Mouse (Mus musculus) CH12.LX (cell line): Measurements from ENCODE around the gene Prune2. TPM values are rescaled to one million over a fixed set of nuclear protein-coding genes. Genes with fewer than 3 reads are reported as not detected.

Experiments used
- DNase-seq: peaks from one replicate; pipeline ENCODE4 v3.0.0-alpha.2; 2013; ENCODE audit errors: extremely low read depth
- H3K27ac ChIP-seq: 2 replicates; pipeline ENCODE4 v1.5.1; 2012; ENCODE audit warnings: low read depth, mild to moderate bottlenecking, control low read depth, moderate library complexity; ENCODE audit not compliant: insufficient read depth
- H3K27me3 ChIP-seq: replicated peaks from 2 replicates; pipeline ENCODE3; 2012; ENCODE audit warnings: inconsistent platforms
- H3K36me3 ChIP-seq, 2 experiments: replicated peaks in 1 of 2; 2 replicates each; pipeline versions ENCODE3 to v1.6.1; 2012; ENCODE audit warnings: inconsistent platforms in 1 of 2, low read length in 1 of 2, mild to moderate bottlenecking in 1 of 2, mixed read lengths in 1 of 2, moderate library complexity in 1 of 2; ENCODE audit not compliant: control insufficient read depth in 1 of 2, insufficient read depth in 1 of 2
- H3K4me1 ChIP-seq, 2 experiments: 2 replicates each; pipeline ENCODE4 v1.6.1; 2012; ENCODE audit warnings: inconsistent platforms in 1 of 2, moderate library complexity in 1 of 2; ENCODE audit not compliant: insufficient read depth in 2 of 2, control insufficient read depth in 1 of 2
- H3K4me2 ChIP-seq: 2 replicates; pipeline ENCODE4 v1.6.1; 2012; ENCODE audit warnings: low read depth, mild to moderate bottlenecking, control low read depth; ENCODE audit not compliant: poor library complexity, insufficient read depth, severe bottlenecking
- H3K4me3 ChIP-seq, 3 experiments: fragments of 150-350 bp in 1 of 3; sonication (generic) in 1 of 3; replicated peaks in 1 of 3; 2 replicates each; pipeline versions ENCODE3 to v1.5.1; 2011 to 2012; ENCODE audit warnings: low read depth in 2 of 3, low read length in 2 of 3, mild to moderate bottlenecking in 2 of 3, moderate library complexity in 2 of 3, control low read depth in 1 of 3, improper control_type of control experiment in 1 of 3, inconsistent platforms in 1 of 3, mixed read lengths in 1 of 3; ENCODE audit not compliant: poor library complexity in 1 of 3
- H3K79me2 ChIP-seq: replicated peaks from 2 replicates; pipeline ENCODE4 v1.6.1; 2012; ENCODE audit warnings: mild to moderate bottlenecking, moderate library complexity; ENCODE audit not compliant: control insufficient read depth, poor library complexity, insufficient read depth, severe bottlenecking; ENCODE audit errors: extremely low read depth
- H3K9ac ChIP-seq: 2 replicates; pipeline ENCODE4 v1.6.1; 2012; ENCODE audit warnings: low read depth, mild to moderate bottlenecking, control low read depth, moderate library complexity; ENCODE audit not compliant: insufficient read depth
- H3K9me3 ChIP-seq: replicated peaks from 2 replicates; pipeline ENCODE3; 2012; ENCODE audit warnings: low read length, inconsistent platforms, mixed read lengths
- BHLHE40 ChIP-seq: IDR thresholded peaks from 2 replicates; pipeline ENCODE4 v1.6.1; 2011; ENCODE audit warnings: mild to moderate bottlenecking, low read depth, low read length, improper control_type of control experiment
- CHD1 ChIP-seq: IDR thresholded peaks from 2 replicates; pipeline ENCODE4 v1.6.1; 2012; ENCODE audit warnings: low read depth, low read length, improper control_type of control experiment, inconsistent platforms
- CTCF ChIP-seq, 2 experiments: IDR thresholded peaks in 1 of 2; conservative IDR thresholded peaks in 1 of 2; 2 replicates each; pipeline ENCODE4 v1.5.1; 2011 to 2012; ENCODE audit warnings: low read depth in 2 of 2, low read length in 2 of 2, improper control_type of control experiment in 1 of 2, inconsistent platforms in 1 of 2, mild to moderate bottlenecking in 1 of 2, moderate library complexity in 1 of 2
- E2F4 ChIP-seq: IDR thresholded peaks from 2 replicates; pipeline ENCODE4 v1.6.1; 2011; ENCODE audit warnings: low read depth, low read length, improper control_type of control experiment; ENCODE audit not compliant: insufficient replicate concordance
- EP300 ChIP-seq: IDR thresholded peaks from 2 replicates; pipeline ENCODE4 v1.6.1; 2011; ENCODE audit warnings: low read length, improper control_type of control experiment
- GABPA ChIP-seq: IDR thresholded peaks from 2 replicates; pipeline ENCODE4 v1.6.1; 2012; ENCODE audit warnings: low read depth, low read length, improper control_type of control experiment, inconsistent platforms; ENCODE audit not compliant: insufficient replicate concordance
- HCFC1 ChIP-seq: IDR thresholded peaks from 2 replicates; pipeline ENCODE4 v1.6.1; 2012; ENCODE audit warnings: low read depth, mild to moderate bottlenecking, inconsistent platforms, low read length, improper control_type of control experiment
- JUN ChIP-seq: IDR thresholded peaks from 2 replicates; pipeline ENCODE4 v1.6.1; 2011; ENCODE audit warnings: low read depth, mild to moderate bottlenecking, low read length, improper control_type of control experiment, moderate library complexity; ENCODE audit not compliant: insufficient read depth
- JUND ChIP-seq: conservative IDR thresholded peaks from 2 replicates; pipeline ENCODE4 v1.6.1; 2011; ENCODE audit warnings: low read depth, low read length, improper control_type of control experiment
- KAT2A ChIP-seq: IDR thresholded peaks from 2 replicates; pipeline ENCODE4 v1.6.1; 2012; ENCODE audit warnings: low read length, improper control_type of control experiment, inconsistent platforms; ENCODE audit not compliant: insufficient replicate concordance
- MAX ChIP-seq: IDR thresholded peaks from 2 replicates; pipeline ENCODE4 v1.6.1; 2011; ENCODE audit warnings: low read length, improper control_type of control experiment
- MAZ ChIP-seq: IDR thresholded peaks from 2 replicates; pipeline ENCODE4 v1.6.1; 2012; ENCODE audit warnings: low read depth, mild to moderate bottlenecking, inconsistent platforms, low read length, improper control_type of control experiment, moderate library complexity
- MEF2A ChIP-seq: IDR thresholded peaks from 2 replicates; pipeline ENCODE4 v1.6.1; 2014; ENCODE audit warnings: low read depth, mild to moderate bottlenecking, inconsistent platforms, low read length, improper control_type of control experiment, borderline replicate concordance
- MXI1 ChIP-seq: IDR thresholded peaks from 2 replicates; pipeline ENCODE4 v1.6.1; 2011; ENCODE audit warnings: mild to moderate bottlenecking, low read depth, low read length, improper control_type of control experiment
- NRF1 ChIP-seq: IDR thresholded peaks from 2 replicates; pipeline ENCODE4 v1.6.1; 2014; ENCODE audit warnings: low read depth, mild to moderate bottlenecking, inconsistent platforms, low read length, improper control_type of control experiment, moderate library complexity
- PAX5 ChIP-seq: IDR thresholded peaks from 2 replicates; pipeline ENCODE4 v1.6.1; 2012; ENCODE audit warnings: low read length, inconsistent platforms, mixed read lengths
- POLR2A ChIP-seq: IDR thresholded peaks from 2 replicates; pipeline ENCODE4 v1.6.1; 2011; ENCODE audit warnings: low read depth, mild to moderate bottlenecking, improper control_type of control experiment, low read length
- POLR2AphosphoS2 ChIP-seq: IDR thresholded peaks from 2 replicates; pipeline ENCODE4 v1.6.1; 2011; ENCODE audit warnings: low read depth, low read length, improper control_type of control experiment
- SIN3A ChIP-seq: IDR thresholded peaks from 2 replicates; pipeline ENCODE4 v1.6.1; 2012; ENCODE audit warnings: low read length, improper control_type of control experiment, inconsistent platforms
- TBP ChIP-seq: conservative IDR thresholded peaks from 2 replicates; pipeline ENCODE4 v1.6.1; 2011; ENCODE audit warnings: low read depth, low read length, improper control_type of control experiment
- TCF12 ChIP-seq: IDR thresholded peaks from 2 replicates; pipeline ENCODE4 v1.6.1; 2014; ENCODE audit warnings: low read depth, mild to moderate bottlenecking, inconsistent platforms, low read length, improper control_type of control experiment
- UBTF ChIP-seq: IDR thresholded peaks from 2 replicates; pipeline ENCODE4 v1.6.1; 2012; ENCODE audit warnings: low read depth, mild to moderate bottlenecking, inconsistent platforms, low read length, improper control_type of control experiment, moderate library complexity
- USF1 ChIP-seq: IDR thresholded peaks from 2 replicates; pipeline ENCODE4 v1.6.1; 2014; ENCODE audit warnings: low read depth, mild to moderate bottlenecking, inconsistent platforms, low read length, improper control_type of control experiment
- USF2 ChIP-seq: conservative IDR thresholded peaks from 2 replicates; pipeline ENCODE4 v1.6.1; 2011; ENCODE audit warnings: low read depth, low read length, improper control_type of control experiment
- ZNF384 ChIP-seq: IDR thresholded peaks from 2 replicates; pipeline ENCODE4 v1.6.1; 2012; ENCODE audit warnings: low read depth, low read length, improper control_type of control experiment, inconsistent platforms
- dilution Hi-C: fragments of 300-500 bp; cut with MboI; formaldehyde crosslinking; loops from 2 replicates; pipeline ENCODE4 v1.14.3; 2020; ENCODE audit warnings: low sequenced_read_pairs; ENCODE audit not compliant: extremely low pct_unique_long_range_greater_than_20kb, extremely low pct_ligation_motif_present
- in situ Hi-C: fragments of 300-500 bp; cut with MboI; formaldehyde crosslinking; loops from 3 replicates; pipeline ENCODE4 v1.14.3; 2019; ENCODE audit warnings: low sequenced_read_pairs, low pct_ligation_motif_present, low pct_unique_long_range_greater_than_20kb, mixed read lengths
- polyA plus RNA-seq: library from polyadenylated mRNA; unstranded; fragments of >175 nt; gene quantifications from 2 replicates; pipeline ENCODE4 v1.2.1, GENCODE M21; 2012; ENCODE audit warnings: low read depth; ENCODE audit not compliant: insufficient read length
- total RNA-seq, 2 experiments: library from RNA; depleted of rRNA; stranded (reverse); fragments of 300-350 nt in 1 of 2; fragments of >200 nt in 1 of 2; gene quantifications; 2 replicates each; pipeline ENCODE4 v1.2.3; 2012 to 2014

The Prune2 gene
- total RNA-seq (2012; rRNA removed), result 0.46 and 1.7 TPM in 2 replicates
- total RNA-seq (2014; rRNA removed), result 0.01 and 0.04 TPM in 2 replicates
- polyA plus RNA-seq, result 0.19 and 0.21 TPM in 2 replicates

DNA sequence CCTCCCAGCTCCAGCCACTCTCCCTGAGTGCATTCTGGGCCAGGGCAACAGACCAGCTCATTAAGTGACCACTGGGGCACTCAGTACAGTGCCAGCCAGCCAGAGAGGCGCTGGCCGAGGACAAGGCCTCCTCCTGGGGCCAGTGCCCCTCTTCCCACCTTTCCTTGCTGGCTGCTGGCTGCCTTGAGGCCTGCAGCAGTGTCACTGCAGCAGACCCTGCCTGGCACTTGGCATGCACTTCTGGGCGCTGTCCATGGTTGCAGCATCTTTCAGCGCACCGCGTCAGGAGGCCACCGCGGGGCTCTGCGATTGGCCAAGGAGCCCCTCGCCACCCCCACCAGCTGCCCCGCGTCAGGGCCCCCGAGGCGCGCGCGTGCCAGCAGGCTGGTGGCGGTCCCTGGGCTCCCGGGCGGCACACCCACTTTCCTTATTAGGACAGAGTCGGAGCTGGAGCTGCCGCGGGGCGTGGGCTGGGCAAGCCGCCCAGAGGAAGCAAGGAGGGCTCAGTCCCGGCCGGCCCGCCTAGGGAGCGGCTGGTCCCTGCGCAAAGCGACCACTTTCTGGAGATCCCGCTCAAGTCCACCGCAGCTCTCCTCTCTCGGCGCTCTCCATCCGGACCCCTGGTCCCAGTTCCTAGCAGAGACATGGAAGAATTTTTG lies at the start of gene Prune2:
Gene Prune2 (plus strand): TSS at position 506 of the 659 bp plus-strand sequence.
- Histone ChIP-seq H3K9ac (no peak within 1 kb of the TSS), H3K79me2 (no peaks in the 10 kb centered on the region), H3K36me3 (no peaks in the 10 kb centered on the region), H3K4me3 (no peak within 1 kb of the TSS), H3K4me2 (no peak within 1 kb of the TSS), H3K27me3 (no peaks in the 10 kb centered on the region), H3K4me1 (peaks cover 4 to 8% of the 10 kb centered on the region in 2 experiments; a peak in 3 of 4 replicates), H3K27ac (no peak within 1 kb of the TSS), H3K9me3 (no peaks in the 10 kb centered on the region)
- DNase-seq, result no peak
- in situ Hi-C loops (no loop called here), dilution Hi-C loops (no loop called here)
- TF ChIP-seq USF2 (no peak), GABPA (no peak), MXI1 (no peak), MAZ (no peak), MEF2A (no peak), TCF12 (no peak), BHLHE40 (no peak), POLR2A (no peak), CTCF (conservative IDR thresholded peaks at IDR 0.05 in 1 of 2, IDR thresholded peaks at IDR 0.05 in 1 of 2; ENCODE audit: low read depth in 2 of 2, low read length in 2 of 2) (no peak), POLR2AphosphoS2 (no peak), EP300 (no peak)

DNA sequence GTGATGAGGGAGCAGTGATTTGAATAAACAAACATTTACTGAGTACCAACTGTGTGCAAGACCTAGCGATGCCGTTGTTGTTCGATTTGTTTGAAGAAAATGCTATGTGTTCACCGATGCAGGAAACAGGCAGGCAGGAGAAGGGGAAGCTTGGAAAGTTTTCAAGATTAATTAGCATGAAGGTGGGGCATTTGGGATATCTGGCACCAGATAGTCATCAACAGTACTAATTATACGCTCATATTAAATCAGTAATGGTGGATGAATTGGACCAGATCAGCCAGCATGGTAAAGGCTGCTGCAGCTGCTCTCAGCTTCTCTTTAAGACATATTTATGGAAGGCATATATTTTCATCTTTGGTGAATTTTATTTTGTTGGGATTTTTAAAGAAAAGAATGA lies 44.4 kb upstream of the Prune2 start:
- dilution Hi-C loops, result no loop called here
- no peak overlapping the region for H3K4me3 ChIP-seq
- no peak for DNase-seq
- no peaks in the 10 kb centered on the region for H3K79me2 ChIP-seq
- H3K4me2 ChIP-seq, result no peak overlapping the region
- H3K9me3 ChIP-seq, result no peaks in the 10 kb centered on the region
- no peaks in the 10 kb centered on the region for H3K27me3 ChIP-seq
- H3K4me1 ChIP-seq, result no peaks in the 10 kb centered on the region
- H3K36me3 ChIP-seq, result no peaks in the 10 kb centered on the region
- H3K27ac ChIP-seq, result no peak overlapping the region
- H3K9ac ChIP-seq, result no peak overlapping the region
- in situ Hi-C loops, result no loop called here
- TF ChIP-seq E2F4 (no peak), NRF1 (no peak), ZNF384 (no peak), CTCF (conservative IDR thresholded peaks at IDR 0.05 in 1 of 2, IDR thresholded peaks at IDR 0.05 in 1 of 2; ENCODE audit: low read depth in 2 of 2, low read length in 2 of 2) (no peak), KAT2A (no peak), SIN3A (no peak), JUN (no peak), JUND (no peak), POLR2AphosphoS2 (no peak), EP300 (no peak), HCFC1 (no peak), TCF12 (no peak), TBP (no peak), USF2 (no peak), PAX5 (no peak), CHD1 (no peak), MAZ (no peak), USF1 (no peak), UBTF (no peak), MAX (no peak)
